Mouse (Mus musculus) stomach, postnatal 0 days (tissue): Measurements from ENCODE around the gene Ptprn2. TPM values are rescaled to one million over a fixed set of nuclear protein-coding genes. Genes with fewer than 3 reads are reported as not detected.

Source experiments
- ATAC-seq: fragments of 200-750 bp; cut with Nextera tagmentation; 2 replicates; pipeline ENCODE4 v1.8.0; 2017; ENCODE audit not compliant: low FRiP score, low TSS enrichment
- DNase-seq: peaks from one replicate; pipeline ENCODE4 v3.0.0-alpha.2; 2016; ENCODE audit warnings: low spot score
- H3K27ac ChIP-seq: fragments of 300-500 bp; sonication (generic); replicated peaks from 2 replicates; pipeline ENCODE4 v1.5.1; 2014; ENCODE audit warnings: mild to moderate bottlenecking, control low read depth
- H3K27me3 ChIP-seq: fragments of 300-500 bp; sonication (generic); 2 replicates; pipeline ENCODE4 v1.6.1; 2014; ENCODE audit warnings: low read length; ENCODE audit not compliant: control insufficient read depth, insufficient read depth
- H3K36me3 ChIP-seq: fragments of 300-500 bp; sonication (generic); 2 replicates; pipeline ENCODE4 v1.6.1; 2014; ENCODE audit warnings: low read length, mixed read lengths; ENCODE audit not compliant: control insufficient read depth, insufficient read depth
- H3K4me1 ChIP-seq: fragments of 300-500 bp; sonication (generic); replicated peaks from 2 replicates; pipeline ENCODE4 v1.6.1; 2014; ENCODE audit warnings: antibody characterized with exemption; ENCODE audit not compliant: control insufficient read depth, insufficient read depth
- H3K4me2 ChIP-seq: fragments of 300-500 bp; sonication (generic); replicated peaks from 2 replicates; pipeline ENCODE4 v1.6.1; 2014; ENCODE audit warnings: low read depth, mild to moderate bottlenecking, control low read depth, moderate library complexity
- H3K4me3 ChIP-seq: fragments of 300-500 bp; sonication (generic); 2 replicates; pipeline ENCODE4 v1.5.1; 2014; ENCODE audit warnings: low read depth, low read length, control low read depth
- H3K9ac ChIP-seq: fragments of 300-500 bp; sonication (generic); 2 replicates; pipeline ENCODE4 v1.6.1; 2014; ENCODE audit warnings: mild to moderate bottlenecking, low read length, control low read depth, mixed read lengths
- H3K9me3 ChIP-seq: fragments of 300-500 bp; sonication (generic); 2 replicates; pipeline ENCODE4 v1.6.1; 2016; ENCODE audit warnings: low read length; ENCODE audit not compliant: control insufficient read depth
- CTCF ChIP-seq: IDR thresholded peaks from 2 replicates; pipeline ENCODE4 v1.5.1; 2016; ENCODE audit warnings: antibody characterized with exemption, low read depth, mild to moderate bottlenecking, moderate library complexity
- EP300 ChIP-seq: optimal IDR thresholded peaks from 2 replicates; pipeline ENCODE3; 2016; ENCODE audit warnings: antibody characterized with exemption
- WGBS: fragments of 180-500 bp; shearing (Covaris S2); extraction: QIAGEN DNeasy Blood & Tissue Kit; methylation state at CpG from one replicate; pipeline ENCODE4 v1.1.7; 2014; 5-methylcytosine and 5-hydroxymethylcytosine counted together
- polyA plus RNA-seq: library from polyadenylated mRNA; unstranded; fragments of >200 nt; fragmentation: Nextera tagmentation; extraction: Ambion mirVana; gene quantifications from 2 replicates; pipeline ENCODE4 v1.2.1, GENCODE M21; 2015

Ptprn2 gene
- polyA plus RNA-seq, 1 experiment from 2014 or later = 6.0 TPM

DNA sequence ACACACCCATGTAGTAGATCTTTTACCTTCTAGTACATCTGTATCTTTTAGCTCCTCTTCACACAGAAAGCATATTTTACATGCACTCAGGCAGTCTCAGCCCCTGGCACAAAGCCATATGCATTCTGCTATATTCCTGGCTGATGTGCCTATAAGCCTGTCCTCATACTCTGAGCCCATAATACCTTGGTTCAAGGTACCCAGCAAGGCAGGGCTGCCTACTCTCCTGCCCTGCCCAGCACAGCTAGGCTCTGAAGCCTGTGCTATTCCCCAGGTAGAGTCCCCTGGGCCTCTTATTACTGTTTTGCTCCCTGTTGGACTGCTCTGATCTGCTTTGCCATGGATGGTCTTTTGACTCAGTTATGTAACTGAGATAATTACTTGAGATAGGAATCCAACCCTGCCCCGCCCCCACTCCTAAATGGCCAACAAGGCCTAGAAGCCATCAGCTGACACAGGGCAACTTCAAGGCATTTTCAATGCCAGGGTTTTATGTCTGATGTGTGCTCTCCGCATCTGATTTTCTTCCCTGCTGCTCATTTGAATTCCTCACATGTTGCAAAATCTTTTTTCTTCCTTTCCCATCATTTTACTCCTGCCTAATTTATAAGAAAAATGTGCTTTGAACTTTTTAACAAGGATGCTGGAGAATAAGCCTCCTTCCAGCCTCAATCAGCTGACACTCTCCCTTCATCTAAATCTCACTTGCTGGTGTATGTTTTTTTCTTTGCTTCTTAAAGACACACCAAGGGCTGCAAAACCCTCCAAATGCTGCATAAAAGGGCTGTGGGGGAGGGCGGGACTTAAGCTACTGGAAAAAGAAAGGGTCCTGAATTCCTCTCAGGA, 598.6 kb downstream of the Ptprn2 start:
- WGBS = 82% methylated on average over 3 of the region's 3 CpGs
- TF ChIP-seq CTCF = no peak
- TF ChIP-seq EP300 = no peak
- Histone ChIP-seq H3K27me3 (no peaks in the 10 kb centered on the region), H3K9ac (no peak overlapping the region), H3K4me1 (no peaks in the 10 kb centered on the region), H3K36me3 (no peaks in the 10 kb centered on the region), H3K9me3 (no peaks in the 10 kb centered on the region), H3K27ac (no peak overlapping the region), H3K4me2 (no peak overlapping the region), H3K4me3 (no peak overlapping the region)
- ATAC-seq (no peak), DNase-seq (no peak)

DNA sequence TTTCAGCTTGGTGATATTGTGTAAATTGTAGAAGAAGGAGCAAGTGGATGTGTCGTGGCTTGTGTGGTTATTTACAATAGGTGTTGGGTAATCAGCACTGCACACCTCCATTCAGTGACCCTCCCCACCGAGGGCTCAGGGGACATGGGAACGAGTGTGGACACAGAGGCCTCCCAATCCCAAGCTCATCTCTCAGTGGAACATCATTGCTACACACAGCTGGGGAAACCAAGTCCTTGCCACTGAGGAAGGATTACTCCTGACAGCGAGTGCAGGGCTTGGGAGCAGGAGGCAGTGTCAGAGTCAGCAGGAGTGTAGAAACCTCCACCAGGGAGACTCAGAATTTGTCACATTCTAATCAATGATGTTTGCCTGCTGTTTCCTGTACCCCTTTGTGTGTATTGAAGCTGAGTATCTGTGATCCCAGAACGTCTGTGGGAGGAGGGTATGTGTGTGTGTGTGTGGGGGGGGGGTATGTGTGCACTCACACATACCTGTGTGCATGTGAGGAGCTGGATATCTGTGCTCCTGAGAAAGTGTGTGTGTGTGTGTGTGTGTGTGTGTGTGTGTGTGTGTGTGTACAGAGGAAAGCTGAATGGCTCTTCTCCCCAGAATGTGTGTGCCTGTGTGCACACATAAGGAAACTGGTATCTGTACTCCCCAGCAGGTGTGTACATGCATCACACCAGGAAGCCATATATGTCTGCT, 599.3 kb downstream of the Ptprn2 start:
- Histone ChIP-seq H3K4me1 (no peaks in the 10 kb centered on the region), H3K4me3 (no peak overlapping the region), H3K4me2 (no peak overlapping the region), H3K27ac (no peak overlapping the region), H3K9ac (no peak overlapping the region), H3K9me3 (no peaks in the 10 kb centered on the region), H3K36me3 (no peaks in the 10 kb centered on the region), H3K27me3 (no peaks in the 10 kb centered on the region)
- ATAC-seq (no peak), DNase-seq (no peak)
- 38% methylated on average over 5 of the region's 5 CpGs for WGBS
- TF ChIP-seq CTCF (no peak), EP300 (no peak)

DNA sequence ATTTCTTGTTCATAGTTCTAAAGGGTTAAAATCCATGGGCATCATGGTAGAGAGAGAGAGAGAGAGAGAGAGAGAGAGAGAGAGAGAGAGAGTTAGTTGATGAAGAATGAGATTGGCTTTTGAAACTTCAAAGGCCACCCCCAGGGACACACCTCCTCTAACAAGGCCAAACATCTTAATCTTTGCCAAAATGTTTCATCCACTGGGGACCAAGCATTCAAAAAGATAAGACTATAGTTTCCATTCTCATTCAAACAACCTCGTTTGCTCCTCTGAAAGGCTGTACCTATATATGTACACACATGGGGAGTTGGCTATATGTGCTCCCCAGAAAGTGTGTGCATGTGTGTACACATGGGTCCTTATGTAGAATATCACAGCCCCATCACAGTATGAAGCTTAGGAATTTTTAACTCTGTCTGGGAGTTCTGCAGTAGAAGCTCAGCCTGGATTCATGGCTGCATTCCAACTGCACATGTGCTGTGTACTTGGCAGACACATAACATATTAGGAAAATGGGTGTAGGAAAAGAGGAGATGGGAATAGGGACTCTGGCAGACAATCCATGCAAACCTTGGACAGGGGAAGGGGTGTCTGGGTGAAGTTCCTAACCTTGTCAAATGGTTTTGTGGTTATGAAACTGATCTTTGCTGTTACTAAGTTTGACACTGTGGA, 600.3 kb downstream of the Ptprn2 start:
- Histone ChIP-seq H3K27ac (no peak overlapping the region), H3K36me3 (no peaks in the 10 kb centered on the region), H3K9ac (no peak overlapping the region), H3K4me2 (no peak overlapping the region), H3K9me3 (no peaks in the 10 kb centered on the region), H3K27me3 (no peaks in the 10 kb centered on the region), H3K4me3 (no peak overlapping the region), H3K4me1 (no peaks in the 10 kb centered on the region)
- DNase-seq (no peak), ATAC-seq (no peak)
- no peak for TF ChIP-seq EP300
- no peak for TF ChIP-seq CTCF
- WGBS = 37% methylated on average over 1 of the region's 1 CpGs

DNA sequence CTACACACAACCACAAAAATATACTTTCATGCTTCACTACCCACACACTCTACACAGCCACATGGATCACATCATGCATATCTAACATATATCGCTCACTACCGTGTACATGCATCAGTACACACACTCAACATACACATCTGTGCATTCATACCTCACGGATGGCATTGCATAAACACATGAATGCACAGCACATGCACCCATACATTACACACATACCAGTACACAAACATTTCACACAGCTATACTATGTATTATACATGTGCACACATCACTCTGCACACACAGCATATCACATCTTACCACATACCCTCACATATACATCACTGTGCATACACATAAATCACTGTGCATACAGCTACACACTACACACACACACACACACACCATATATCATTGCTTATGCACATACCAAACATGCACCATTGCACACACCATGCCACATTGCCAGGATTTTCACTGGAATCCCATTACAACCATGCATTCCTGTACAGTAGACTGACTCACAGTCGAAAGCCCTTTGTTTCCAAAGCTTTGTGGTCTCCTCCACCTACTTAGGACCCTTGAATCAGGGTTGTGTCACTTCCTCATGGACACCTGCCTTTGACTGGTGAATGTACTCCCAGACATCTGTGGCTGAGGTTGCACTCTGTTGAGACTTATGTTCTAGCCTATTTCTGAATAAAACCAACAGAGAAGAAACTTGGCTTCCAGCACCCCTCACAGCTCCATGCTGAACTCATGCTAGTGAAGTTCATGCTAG, 607.0 kb downstream of the Ptprn2 start:
- ATAC-seq (no peak), DNase-seq (no peak)
- Histone ChIP-seq H3K4me1 (no peaks in the 10 kb centered on the region), H3K36me3 (no peaks in the 10 kb centered on the region), H3K4me3 (no peak overlapping the region), H3K9ac (no peak overlapping the region), H3K27ac (no peak overlapping the region), H3K9me3 (no peaks in the 10 kb centered on the region), H3K4me2 (no peak overlapping the region), H3K27me3 (no peaks in the 10 kb centered on the region)
- 87% methylated on average over 4 of the region's 4 CpGs for WGBS
- no peak for TF ChIP-seq EP300
- TF ChIP-seq CTCF = no peak

DNA sequence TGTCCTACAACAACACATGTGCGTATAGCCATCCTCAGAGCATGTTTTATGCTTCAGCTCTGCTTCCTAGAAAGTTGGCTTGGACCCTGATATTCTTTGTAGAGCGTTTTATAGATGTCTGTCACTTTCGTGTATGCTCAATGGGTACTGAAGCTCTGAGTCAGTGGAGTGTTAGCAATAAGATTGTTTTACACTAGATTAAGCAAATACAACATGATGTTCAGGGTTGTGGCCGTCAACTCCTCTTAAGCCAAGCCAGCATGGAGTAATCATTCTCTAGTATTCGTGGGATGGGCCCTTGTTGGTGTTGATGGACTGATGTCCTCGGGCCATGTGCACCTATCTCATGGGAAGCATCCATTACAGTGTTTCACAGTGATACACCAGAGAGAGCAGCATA, 610.4 kb downstream of the Ptprn2 start:
- WGBS = 79% methylated on average over 6 of the region's 6 CpGs
- DNase-seq (no peak), ATAC-seq (no peak)
- Histone ChIP-seq H3K36me3 (no peaks in the 10 kb centered on the region), H3K4me3 (no peak overlapping the region), H3K4me2 (no peak overlapping the region), H3K4me1 (no peaks in the 10 kb centered on the region), H3K9ac (no peak overlapping the region), H3K9me3 (no peaks in the 10 kb centered on the region), H3K27me3 (no peaks in the 10 kb centered on the region), H3K27ac (no peak overlapping the region)
- TF ChIP-seq EP300 (no peak), CTCF (no peak)
